Mouse (Mus musculus): ENCODE measurements at regions not wholly inside any gene's neighbourhood (a gene's known extent, or its start where the extent isn't known, plus 50 kb on each side); places are given as distances from the start of the nearest gene placed in this dataset.

- Histone ChIP-seq H3K27ac (ENCODE audit: low read length) (no peak overlapping the region), H3K36me3 (ENCODE audit: control insufficient read depth, insufficient read depth, low read length) (no peaks in the 10 kb centered on the region), H3K9ac (replicated peaks; ENCODE audit: low read depth, low read length) (no peak overlapping the region), H3K4me2 (replicated peaks; ENCODE audit: low read depth, low read length) (no peak overlapping the region), H3K27me3 (ENCODE audit: control insufficient read depth, insufficient read depth, low read length) (no peaks in the 10 kb centered on the region), H3K4me1 (ENCODE audit: control insufficient read depth, insufficient read depth, low read length) (peaks cover 7% of the 10 kb centered on the region; the same call in 1 of the 2 replicates), H3K9me3 (ENCODE audit: control insufficient read depth, low read depth, low read length) (no peaks in the 10 kb centered on the region), H3K4me3 (ENCODE audit: low read depth, low read length) (no peak overlapping the region)
- WGBS, result 57% methylated on average over 6 of the region's 6 CpGs
- no peak for ATAC-seq (ENCODE audit: insufficient number of reproducible peaks, insufficient read depth, low FRiP score, low read depth)
Measured at GRCm38 (mm10) chr6:126481257-126481656, 54.0 kb downstream of the Kcna5 start.

GRCm38 (mm10) chr6:126477506-126477905 lies 57.7 kb downstream of the Kcna5 start:
- ATAC-seq (ENCODE audit: insufficient number of reproducible peaks, insufficient read depth, low FRiP score, low read depth), result no peak
- H3K4me1 ChIP-seq (ENCODE audit: control insufficient read depth, insufficient read depth, low read length), result peaks cover 7% of the 10 kb centered on the region; the same call in 1 of the 2 replicates
- 13% methylated on average over 2 of the region's 2 CpGs for WGBS

GRCm38 (mm10) chr6:126476758-126477157 lies 58.5 kb downstream of the Kcna5 start:
- Histone ChIP-seq H3K36me3 (ENCODE audit: control insufficient read depth, insufficient read depth, low read length) (no peaks in the 10 kb centered on the region), H3K9ac (replicated peaks; ENCODE audit: low read depth, low read length) (no peak overlapping the region), H3K9me3 (ENCODE audit: control insufficient read depth, low read depth, low read length) (no peaks in the 10 kb centered on the region; the same call in 1 of the 2 replicates), H3K27ac (ENCODE audit: low read length) (no peak overlapping the region), H3K4me2 (replicated peaks; ENCODE audit: low read depth, low read length) (no peak overlapping the region), H3K27me3 (ENCODE audit: control insufficient read depth, insufficient read depth, low read length) (no peaks in the 10 kb centered on the region), H3K4me1 (ENCODE audit: control insufficient read depth, insufficient read depth, low read length) (peaks cover 7% of the 10 kb centered on the region; the same call in 1 of the 2 replicates), H3K4me3 (ENCODE audit: low read depth, low read length) (no peak overlapping the region)
- WGBS, result 65% methylated on average over 1 of the region's 1 CpGs
- ATAC-seq (ENCODE audit: insufficient number of reproducible peaks, insufficient read depth, low FRiP score, low read depth), result no peak

More at GRCm38 (mm10) chr6:126477506-126477905, 57.7 kb downstream of the Kcna5 start:
- no peaks in the 10 kb centered on the region for H3K36me3 ChIP-seq (ENCODE audit: control insufficient read depth, insufficient read depth, low read length)
- H3K4me2 ChIP-seq (replicated peaks; ENCODE audit: low read depth, low read length), result no peak overlapping the region
- H3K9me3 ChIP-seq (ENCODE audit: control insufficient read depth, low read depth, low read length), result no peaks in the 10 kb centered on the region
- H3K27ac ChIP-seq (ENCODE audit: low read length), result no peak overlapping the region
- no peaks in the 10 kb centered on the region for H3K27me3 ChIP-seq (ENCODE audit: control insufficient read depth, insufficient read depth, low read length)
- no peak overlapping the region for H3K4me3 ChIP-seq (ENCODE audit: low read depth, low read length)
- H3K9ac ChIP-seq (replicated peaks; ENCODE audit: low read depth, low read length), result no peak overlapping the region

GRCm38 (mm10) chr6:126475555-126475954 lies 59.7 kb downstream of the Kcna5 start:
- no peak for ATAC-seq (ENCODE audit: insufficient number of reproducible peaks, insufficient read depth, low FRiP score, low read depth)
- Histone ChIP-seq H3K9me3 (ENCODE audit: control insufficient read depth, low read depth, low read length) (no peaks in the 10 kb centered on the region; the same call in 1 of the 2 replicates), H3K4me2 (replicated peaks; ENCODE audit: low read depth, low read length) (no peak overlapping the region), H3K9ac (replicated peaks; ENCODE audit: low read depth, low read length) (no peak overlapping the region), H3K4me1 (ENCODE audit: control insufficient read depth, insufficient read depth, low read length) (peaks cover 3% of the 10 kb centered on the region; the same call in 1 of the 2 replicates), H3K4me3 (ENCODE audit: low read depth, low read length) (no peak overlapping the region), H3K27ac (ENCODE audit: low read length) (no peak overlapping the region), H3K27me3 (ENCODE audit: control insufficient read depth, insufficient read depth, low read length) (no peaks in the 10 kb centered on the region), H3K36me3 (ENCODE audit: control insufficient read depth, insufficient read depth, low read length) (no peaks in the 10 kb centered on the region)
- 80% methylated on average over 8 of the region's 8 CpGs for WGBS

- 48% methylated on average over 1 of the region's 1 CpGs for WGBS
- ATAC-seq (ENCODE audit: insufficient number of reproducible peaks, insufficient read depth, low FRiP score, low read depth), result no peak
- Histone ChIP-seq H3K9me3 (ENCODE audit: control insufficient read depth, low read depth, low read length) (no peaks in the 10 kb centered on the region), H3K9ac (replicated peaks; ENCODE audit: low read depth, low read length) (no peak overlapping the region), H3K4me3 (ENCODE audit: low read depth, low read length) (no peak overlapping the region), H3K36me3 (ENCODE audit: control insufficient read depth, insufficient read depth, low read length) (no peaks in the 10 kb centered on the region), H3K27me3 (ENCODE audit: control insufficient read depth, insufficient read depth, low read length) (no peaks in the 10 kb centered on the region), H3K4me2 (replicated peaks; ENCODE audit: low read depth, low read length) (no peak overlapping the region), H3K27ac (ENCODE audit: low read length) (no peak overlapping the region), H3K4me1 (ENCODE audit: control insufficient read depth, insufficient read depth, low read length) (no peaks in the 10 kb centered on the region)
Measured at GRCm38 (mm10) chr6:126453751-126454150, 81.5 kb downstream of the Kcna5 start.

- no peak for ATAC-seq (ENCODE audit: insufficient number of reproducible peaks, insufficient read depth, low FRiP score, low read depth)
- no peaks in the 10 kb centered on the region for H3K27me3 ChIP-seq (ENCODE audit: control insufficient read depth, insufficient read depth, low read length)
- H3K4me2 ChIP-seq (replicated peaks; ENCODE audit: low read depth, low read length), result no peak overlapping the region
- no peak overlapping the region for H3K9ac ChIP-seq (replicated peaks; ENCODE audit: low read depth, low read length)
- 32% methylated on average over 3 of the region's 3 CpGs for WGBS
- no peaks in the 10 kb centered on the region for H3K36me3 ChIP-seq (ENCODE audit: control insufficient read depth, insufficient read depth, low read length)
- H3K9me3 ChIP-seq (ENCODE audit: control insufficient read depth, low read depth, low read length), result no peaks in the 10 kb centered on the region
- H3K4me1 ChIP-seq (ENCODE audit: control insufficient read depth, insufficient read depth, low read length), result no peaks in the 10 kb centered on the region
- H3K27ac ChIP-seq (ENCODE audit: low read length), result no peak overlapping the region
- no peak overlapping the region for H3K4me3 ChIP-seq (ENCODE audit: low read depth, low read length)
Measured at GRCm38 (mm10) chr6:126445519-126445918, 89.7 kb downstream of the Kcna5 start.

- no peak overlapping the region for H3K9ac ChIP-seq (replicated peaks; ENCODE audit: low read depth, low read length)
- H3K4me2 ChIP-seq (replicated peaks; ENCODE audit: low read depth, low read length), result no peak overlapping the region
- H3K27me3 ChIP-seq (ENCODE audit: control insufficient read depth, insufficient read depth, low read length), result no peaks in the 10 kb centered on the region
- H3K4me1 ChIP-seq (ENCODE audit: control insufficient read depth, insufficient read depth, low read length), result no peaks in the 10 kb centered on the region
- no peak for ATAC-seq (ENCODE audit: insufficient number of reproducible peaks, insufficient read depth, low FRiP score, low read depth)
- no peak overlapping the region for H3K27ac ChIP-seq (ENCODE audit: low read length)
- H3K36me3 ChIP-seq (ENCODE audit: control insufficient read depth, insufficient read depth, low read length), result no peaks in the 10 kb centered on the region
- no peak overlapping the region for H3K4me3 ChIP-seq (ENCODE audit: low read depth, low read length)
- WGBS, result 56% methylated on average over 1 of the region's 1 CpGs
- no peaks in the 10 kb centered on the region for H3K9me3 ChIP-seq (ENCODE audit: control insufficient read depth, low read depth, low read length)
Measured at GRCm38 (mm10) chr6:126440254-126440653, 95.0 kb downstream of the Kcna5 start.

- no peak for ATAC-seq (ENCODE audit: insufficient number of reproducible peaks, insufficient read depth, low FRiP score, low read depth)
- Histone ChIP-seq H3K4me2 (replicated peaks; ENCODE audit: low read depth, low read length) (no peak overlapping the region), H3K9ac (replicated peaks; ENCODE audit: low read depth, low read length) (no peak overlapping the region), H3K4me1 (ENCODE audit: control insufficient read depth, insufficient read depth, low read length) (no peaks in the 10 kb centered on the region), H3K27ac (ENCODE audit: low read length) (no peak overlapping the region), H3K4me3 (ENCODE audit: low read depth, low read length) (no peak overlapping the region), H3K27me3 (ENCODE audit: control insufficient read depth, insufficient read depth, low read length) (no peaks in the 10 kb centered on the region), H3K9me3 (ENCODE audit: control insufficient read depth, low read depth, low read length) (no peaks in the 10 kb centered on the region), H3K36me3 (ENCODE audit: control insufficient read depth, insufficient read depth, low read length) (no peaks in the 10 kb centered on the region)
- WGBS, result 68% methylated on average over 1 of the region's 1 CpGs
Measured at GRCm38 (mm10) chr6:126437976-126438736, 97.1 kb downstream of the Kcna5 start.

GRCm38 (mm10) chr6:126427208-126427607 lies 108.0 kb downstream of the Kcna5 start:
- H3K4me2 ChIP-seq (replicated peaks; ENCODE audit: low read depth, low read length), result no peak overlapping the region
- no peak for ATAC-seq (ENCODE audit: insufficient number of reproducible peaks, insufficient read depth, low FRiP score, low read depth)
- no peaks in the 10 kb centered on the region for H3K36me3 ChIP-seq (ENCODE audit: control insufficient read depth, insufficient read depth, low read length)
- no peaks in the 10 kb centered on the region for H3K27me3 ChIP-seq (ENCODE audit: control insufficient read depth, insufficient read depth, low read length)
- no peaks in the 10 kb centered on the region for H3K9me3 ChIP-seq (ENCODE audit: control insufficient read depth, low read depth, low read length)
- no peak overlapping the region for H3K27ac ChIP-seq (ENCODE audit: low read length)
- no peak overlapping the region for H3K9ac ChIP-seq (replicated peaks; ENCODE audit: low read depth, low read length)
- H3K4me3 ChIP-seq (ENCODE audit: low read depth, low read length), result no peak overlapping the region
- no peaks in the 10 kb centered on the region for H3K4me1 ChIP-seq (ENCODE audit: control insufficient read depth, insufficient read depth, low read length)
